Comparison of ENCODE assay signal across 10 mouse cellular contexts in genomic region chr14:27341486-27341885, GRCm38 (mm10).
DNase-seq lines count a peak whose midpoint lies in the region; ATAC-seq and TF ChIP-seq lines count a peak whose summit lies in the region.
"Had no signal": no experiment of that assay in that cellular context is flagged by ENCODE, and none has a peak within 500 bp of the region (broad histone marks: within the 10 kb centered on the region; RNA-seq: fewer than 3 reads in every experiment).

No protein-coding gene starts in this region.

- no peak; the same call in 1 of the 2 replicates for TF ChIP-seq RAD21 in CH12.LX (IDR thresholded peaks at IDR 0.05; ENCODE audit: low read depth, low read length)

- no peaks in the 10 kb centered on the region for H3K36me3 ChIP-seq in kidney, postnatal 0 days (ENCODE audit: insufficient read depth, low read length)
- H3K36me3 ChIP-seq in CH12.LX (replicated peaks in 1 of 2; ENCODE audit: control insufficient read depth in 1 of 2, insufficient read depth in 1 of 2, low read length in 1 of 2), result no peaks in the 10 kb centered on the region
- no peaks in the 10 kb centered on the region for H3K36me3 ChIP-seq in stomach, embryonic 16.5 days (ENCODE audit: control insufficient read depth, insufficient read depth, low read length)
- no peaks in the 10 kb centered on the region for H3K36me3 ChIP-seq in intestine, embryonic 16.5 days (ENCODE audit: control insufficient read depth, insufficient read depth, low read length)

- no peak for DNase-seq in kidney, postnatal 0 days (ENCODE audit: low spot score)
- DNase-seq in kidney, postnatal 4 days, result no peak
- peak; percentile 65 for DNase-seq in CH12.LX (ENCODE audit: extremely low read depth)
- DNase-seq in induced T-regulatory cell, adult 2 months (ENCODE audit: low read depth), result peak; percentile 88
- DNase-seq in urinary bladder, postnatal 4 days (ENCODE audit: low spot score in 2 of 2), result no peak
- DNase-seq: gastrocnemius, postnatal 36 days; kidney, adult 18-20 months had no signal

- H3K9me3 ChIP-seq in kidney, postnatal 0 days (replicated peaks; ENCODE audit: low read length), result no peaks in the 10 kb centered on the region
- H3K9me3 ChIP-seq in CH12.LX (replicated peaks; ENCODE audit: low read length), result no peaks in the 10 kb centered on the region
- H3K9me3 ChIP-seq in stomach, embryonic 16.5 days (replicated peaks; ENCODE audit: control insufficient read depth, low read length), result no peaks in the 10 kb centered on the region; the same call in 1 of the 2 replicates
- no peaks in the 10 kb centered on the region for H3K9me3 ChIP-seq in intestine, embryonic 16.5 days (ENCODE audit: control insufficient read depth, low read length)

- peaks cover 3% of the 10 kb centered on the region for H3K4me1 ChIP-seq in kidney, postnatal 0 days (replicated peaks; ENCODE audit: insufficient read depth, low read length)
- H3K4me1 ChIP-seq in CH12.LX (ENCODE audit: control insufficient read depth in 1 of 2, insufficient read depth in 2 of 2), result peaks cover 25 to 40% of the 10 kb centered on the region in 2 experiments
- peaks cover 18% of the 10 kb centered on the region for H3K4me1 ChIP-seq in stomach, embryonic 16.5 days (ENCODE audit: control insufficient read depth, insufficient read depth, low read length)
- peaks cover 16% of the 10 kb centered on the region for H3K4me1 ChIP-seq in intestine, embryonic 16.5 days (ENCODE audit: control insufficient read depth, insufficient read depth, low read length)

- dilution Hi-C loops in CH12.LX (cut with MboI; ENCODE audit: extremely low pct_ligation_motif_present, extremely low pct_unique_long_range_greater_than_20kb, low sequenced_read_pairs), result no loop called here

- TF ChIP-seq CTCF in kidney, postnatal 0 days (IDR thresholded peaks at IDR 0.05; ENCODE audit: low read depth), result no peak
- TF ChIP-seq CTCF in CH12.LX (conservative IDR thresholded peaks at IDR 0.05 in 1 of 2, IDR thresholded peaks at IDR 0.05 in 1 of 2; ENCODE audit: low read depth in 2 of 2, low read length in 2 of 2), result no peak

- H3K79me2 ChIP-seq in CH12.LX (replicated peaks; ENCODE audit: control insufficient read depth, extremely low read depth, insufficient read depth, poor library complexity, severe bottlenecking), result no peaks in the 10 kb centered on the region

- 58% methylated on average over 5 of the region's 5 CpGs for WGBS in kidney, postnatal 0 days
- 62% methylated on average over 5 of the region's 5 CpGs for WGBS in stomach, embryonic 16.5 days
- 61% methylated on average over 5 of the region's 5 CpGs for WGBS in intestine, embryonic 16.5 days

- in situ Hi-C loops in CH12.LX (cut with MboI; ENCODE audit: low pct_ligation_motif_present, low pct_unique_long_range_greater_than_20kb, low sequenced_read_pairs), result loop anchor here (5.0 kb wide), 1 partner anchor 56 kb away; no protein-coding TSS in a partner anchor

- TF ChIP-seq EP300 in CH12.LX (IDR thresholded peaks at IDR 0.05; ENCODE audit: low read length), result peak; percentile 75

- ATAC-seq in kidney, postnatal 0 days (replicated peaks; ENCODE audit: low FRiP score, low read depth), result no peak
- no peak for ATAC-seq in stomach, embryonic 16.5 days (ENCODE audit: insufficient read depth, low FRiP score)
- ATAC-seq in intestine, embryonic 16.5 days, result no peak
- ATAC-seq in cerebellum, adult (ENCODE audit: insufficient number of reproducible peaks, low FRiP score, low TSS enrichment), result no peak

- H3K4me3 ChIP-seq in kidney, postnatal 0 days (replicated peaks; ENCODE audit: low read depth, low read length), result no peak overlapping the region
- no peak overlapping the region for H3K4me3 ChIP-seq in CH12.LX (replicated peaks in 1 of 3; ENCODE audit: low read depth in 2 of 3, low read length in 2 of 3, poor library complexity in 1 of 3)
- H3K4me3 ChIP-seq in stomach, embryonic 16.5 days (replicated peaks; ENCODE audit: low read length), result no peak overlapping the region
- no peak overlapping the region for H3K4me3 ChIP-seq in intestine, embryonic 16.5 days (ENCODE audit: low read length)

- no peak overlapping the region for H3K9ac ChIP-seq in kidney, postnatal 0 days (ENCODE audit: low read depth, low read length)
- H3K9ac ChIP-seq in CH12.LX (ENCODE audit: insufficient read depth, low read depth), result peak overlapping the region; percentile 32; the same call in 1 of the 2 replicates
- no peak overlapping the region for H3K9ac ChIP-seq in stomach, embryonic 16.5 days (ENCODE audit: low read length)
- H3K9ac ChIP-seq in intestine, embryonic 16.5 days (ENCODE audit: low read depth, low read length), result no peak overlapping the region

- peak overlapping the region; percentile 32; the same call in 1 of the 2 replicates for H3K27ac ChIP-seq in kidney, postnatal 0 days
- H3K27ac ChIP-seq in CH12.LX (ENCODE audit: insufficient read depth, low read depth), result peak overlapping the region; percentile 9; the same call in 1 of the 2 replicates
- H3K27ac ChIP-seq in stomach, embryonic 16.5 days (ENCODE audit: low read length), result peak overlapping the region; percentile 41; the same call in 1 of the 2 replicates
- no peak overlapping the region for H3K27ac ChIP-seq in intestine, embryonic 16.5 days (ENCODE audit: low read length)

- H3K27me3 ChIP-seq in kidney, postnatal 0 days (ENCODE audit: insufficient read depth, low read length), result no peaks in the 10 kb centered on the region
- H3K27me3 ChIP-seq in CH12.LX (replicated peaks), result peaks cover 10% of the 10 kb centered on the region
- no peaks in the 10 kb centered on the region for H3K27me3 ChIP-seq in stomach, embryonic 16.5 days (ENCODE audit: control insufficient read depth, insufficient read depth, low read length)
- no peaks in the 10 kb centered on the region for H3K27me3 ChIP-seq in intestine, embryonic 16.5 days (replicated peaks; ENCODE audit: control insufficient read depth, insufficient read depth, low read length)

- no peak overlapping the region for H3K4me2 ChIP-seq in kidney, postnatal 0 days (ENCODE audit: low read length)
- H3K4me2 ChIP-seq in CH12.LX (ENCODE audit: insufficient read depth, low read depth, poor library complexity, severe bottlenecking), result peak overlapping the region; percentile 66
- H3K4me2 ChIP-seq in stomach, embryonic 16.5 days (ENCODE audit: low read depth, low read length), result no peak overlapping the region
- no peak overlapping the region for H3K4me2 ChIP-seq in intestine, embryonic 16.5 days (ENCODE audit: low read depth, low read length)

- TF ChIP-seq POLR2A in CH12.LX (IDR thresholded peaks at IDR 0.05; ENCODE audit: low read depth, low read length), result no peak

TF ChIP-seq in CH12.LX, 34 proteins besides CTCF, POLR2A, EP300 and RAD21 (continues in another document):
- TF ChIP-seq JUN (IDR thresholded peaks at IDR 0.05; ENCODE audit: insufficient read depth, low read depth, low read length) (no peak), SMC3 (IDR thresholded peaks at IDR 0.05; ENCODE audit: low read depth, low read length) (no peak), E2F4 (IDR thresholded peaks at IDR 0.05; ENCODE audit: insufficient replicate concordance, low read depth, low read length) (no peak), HCFC1 (IDR thresholded peaks at IDR 0.05; ENCODE audit: low read depth, low read length) (no peak), CHD2 (IDR thresholded peaks at IDR 0.05; ENCODE audit: low read length) (no peak), ETS1 (conservative IDR thresholded peaks at IDR 0.05; ENCODE audit: low read depth, low read length) (peak; percentile 59), SIN3A (IDR thresholded peaks at IDR 0.05; ENCODE audit: low read length) (0 out of 2 replicates have a peak, but pooled peaks have one; percentile 22), NRF1 (IDR thresholded peaks at IDR 0.05; ENCODE audit: low read depth, low read length) (no peak), JUND (conservative IDR thresholded peaks at IDR 0.05; ENCODE audit: low read depth, low read length) (no peak), USF1 (IDR thresholded peaks at IDR 0.05; ENCODE audit: low read depth, low read length) (no peak), POLR2AphosphoS2 (IDR thresholded peaks at IDR 0.05; ENCODE audit: low read depth, low read length) (no peak), MYC (IDR thresholded peaks at IDR 0.05; ENCODE audit: low read depth, low read length) (no peak), ZC3H11A (IDR thresholded peaks at IDR 0.05; ENCODE audit: low read depth, low read length) (no peak), GABPA (IDR thresholded peaks at IDR 0.05; ENCODE audit: insufficient replicate concordance, low read depth, low read length) (no peak), KAT2A (IDR thresholded peaks at IDR 0.05; ENCODE audit: insufficient replicate concordance, low read length) (no peak), RCOR1 (conservative IDR thresholded peaks at IDR 0.05; ENCODE audit: low read depth, low read length) (no peak), MAZ (IDR thresholded peaks at IDR 0.05; ENCODE audit: low read depth, low read length) (no peak), MAFK (IDR thresholded peaks at IDR 0.05; ENCODE audit: insufficient replicate concordance, low read length) (0 out of 2 replicates have a peak, but pooled peaks have one; percentile 58), MXI1 (IDR thresholded peaks at IDR 0.05; ENCODE audit: low read depth, low read length) (no peak), USF2 (conservative IDR thresholded peaks at IDR 0.05; ENCODE audit: low read depth, low read length) (no peak), ZMIZ1 (IDR thresholded peaks at IDR 0.05; ENCODE audit: low read depth, low read length) (no peak), ZKSCAN1 (IDR thresholded peaks at IDR 0.05; ENCODE audit: borderline replicate concordance, low read depth, low read length) (no peak), MEF2A (IDR thresholded peaks at IDR 0.05; ENCODE audit: borderline replicate concordance, low read depth, low read length) (peak; percentile 30; the same call in 1 of the 2 replicates), ZNF384 (IDR thresholded peaks at IDR 0.05; ENCODE audit: low read depth, low read length) (no peak), MAX (IDR thresholded peaks at IDR 0.05; ENCODE audit: low read length) (0 out of 2 replicates have a peak, but pooled peaks have one; percentile 20), IRF4 (IDR thresholded peaks at IDR 0.05; ENCODE audit: low read depth, low read length) (peak; percentile 32; the same call in 1 of the 2 replicates), NELFE (IDR thresholded peaks at IDR 0.05; ENCODE audit: low read depth, low read length) (no peak), ELF1 (IDR thresholded peaks at IDR 0.05; ENCODE audit: low read depth, low read length) (no peak), TCF12 (IDR thresholded peaks at IDR 0.05; ENCODE audit: low read depth, low read length) (peak; percentile 63; the same call in 1 of the 2 replicates), UBTF (IDR thresholded peaks at IDR 0.05; ENCODE audit: low read depth, low read length) (no peak), CHD1 (IDR thresholded peaks at IDR 0.05; ENCODE audit: low read depth, low read length) (no peak), TBP (conservative IDR thresholded peaks at IDR 0.05; ENCODE audit: low read depth, low read length) (no peak), BHLHE40 (IDR thresholded peaks at IDR 0.05; ENCODE audit: low read depth, low read length) (peak; percentile 71)

Comparison
In these comparisons a context has a peak if more than half of its experiments do, and no peak if none do; other contexts are left out.
1. DNase-seq: peak in CH12.LX (single experiment) and induced T-regulatory cell, adult 2 months (single experiment); none in kidney, postnatal 0 days (single experiment), kidney, postnatal 4 days (0 of 2) and urinary bladder, postnatal 4 days (0 of 2).